Mouse (Mus musculus): ENCODE data around the gene Cntn3. TPM values are rescaled to one million over a fixed set of nuclear protein-coding genes. Genes with fewer than 3 reads are reported as not detected.

Cntn3 gene
- total RNA-seq, 2 experiments from 2014 or later = 22.5 to 29.3 TPM

DNA sequence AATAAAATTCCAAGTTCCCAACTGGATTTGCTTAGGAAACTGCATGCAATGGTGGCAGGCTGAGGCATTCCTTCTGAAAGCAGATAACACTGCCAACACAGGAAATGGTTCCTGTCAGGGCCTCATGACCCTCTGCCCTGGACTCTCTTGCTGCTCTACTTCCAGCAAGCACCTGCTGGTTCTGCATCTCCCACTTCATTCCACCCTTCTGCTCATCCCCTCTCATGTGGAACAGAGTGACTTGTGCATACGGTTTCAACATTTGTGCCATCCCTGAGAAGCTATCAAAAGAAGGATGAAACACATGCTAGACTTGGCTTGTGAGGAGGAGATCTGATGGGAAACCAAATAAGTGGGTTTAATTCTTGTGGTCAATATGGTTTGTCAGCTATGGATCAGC lies 145.4 kb downstream of the Cntn3 start:
- DNase-seq (ENCODE audit: extremely low spot score in 1 of 2, low spot score in 2 of 2) = no peak
- H3K27ac ChIP-seq = peak overlapping the region; percentile 48
- TF ChIP-seq CTCF (IDR thresholded peaks at IDR 0.05) = no peak
- no peak overlapping the region for H3K4me3 ChIP-seq
- intact Hi-C loops (cut with DNase I) = no loop called here

DNA sequence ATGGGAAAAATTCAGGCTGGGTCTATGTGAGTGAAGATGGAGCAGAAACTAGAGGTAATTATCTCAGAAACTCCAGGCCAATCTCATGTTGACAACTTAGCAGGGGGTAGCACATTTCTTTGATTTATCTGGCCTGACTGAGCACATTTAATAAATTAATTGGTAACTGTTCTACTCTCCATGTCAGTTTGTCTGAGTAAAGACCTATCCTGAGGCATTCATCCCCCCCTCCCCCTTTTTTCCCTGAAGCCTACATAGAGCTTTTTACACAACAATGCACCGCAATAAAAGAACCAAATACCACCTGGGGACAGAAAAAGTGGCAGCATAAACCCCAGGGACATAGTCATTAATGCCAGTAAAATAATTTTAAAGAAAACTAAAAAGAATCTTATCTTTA lies 151.1 kb downstream of the Cntn3 start:
- TF ChIP-seq CTCF (IDR thresholded peaks at IDR 0.05) = no peak
- no peak overlapping the region for H3K27ac ChIP-seq
- intact Hi-C loops (cut with DNase I) = no loop called here
- H3K4me3 ChIP-seq = no peak overlapping the region
- no peak for DNase-seq (ENCODE audit: extremely low spot score in 1 of 2, low spot score in 2 of 2)

DNA sequence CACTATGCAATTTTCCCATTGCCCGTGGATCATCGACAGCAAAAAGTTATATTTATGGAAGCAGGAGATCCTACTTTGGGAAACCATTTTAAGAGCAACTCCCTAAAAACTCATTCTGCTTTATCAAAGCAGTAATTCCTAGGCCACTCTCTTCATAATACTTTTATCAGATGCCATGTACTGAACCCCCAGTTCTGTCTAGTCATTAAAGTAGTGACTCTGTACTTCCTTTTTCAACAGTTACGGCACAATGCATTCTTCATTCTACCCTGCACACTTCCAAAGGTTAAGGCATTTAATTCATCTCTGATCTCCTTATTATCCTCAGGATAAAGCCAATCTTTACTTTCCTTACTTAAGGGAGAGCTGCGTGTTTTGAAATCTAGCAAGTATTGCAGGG lies 184.3 kb downstream of the Cntn3 start:
- intact Hi-C loops (cut with DNase I) = no loop called here
- H3K4me3 ChIP-seq = no peak overlapping the region
- DNase-seq (ENCODE audit: extremely low spot score in 1 of 2, low spot score in 2 of 2) = no peak
- no peak overlapping the region for H3K27ac ChIP-seq
- no peak for TF ChIP-seq CTCF (IDR thresholded peaks at IDR 0.05)

DNA sequence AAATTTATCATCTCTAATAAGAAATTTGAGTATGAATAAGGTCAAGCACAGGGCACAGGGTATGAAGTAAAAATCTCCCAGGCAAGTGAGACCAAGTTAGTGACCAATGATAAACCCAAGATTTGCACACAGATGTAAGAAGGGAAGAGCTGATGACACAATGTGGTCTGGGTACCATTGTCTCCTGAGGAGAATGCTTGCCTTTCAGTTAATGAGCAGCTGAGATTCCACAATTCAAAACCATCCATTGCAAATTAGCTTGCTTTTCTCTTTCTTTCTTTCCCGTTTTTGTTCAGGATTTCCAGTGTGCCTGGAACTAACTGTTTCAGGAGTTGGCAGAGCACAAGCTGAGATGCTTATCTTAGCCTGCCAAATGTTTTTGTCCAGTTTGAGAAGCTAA lies 200.8 kb downstream of the Cntn3 start:
- Histone ChIP-seq H3K4me3 (no peak overlapping the region), H3K27ac (no peak overlapping the region)
- intact Hi-C loops (cut with DNase I) = loop anchor here (5.0 kb wide), 1 partner anchor 190 kb away; no protein-coding TSS in a partner anchor
- no peak for TF ChIP-seq CTCF (IDR thresholded peaks at IDR 0.05)
- no peak for DNase-seq (ENCODE audit: extremely low spot score in 1 of 2, low spot score in 2 of 2)

DNA sequence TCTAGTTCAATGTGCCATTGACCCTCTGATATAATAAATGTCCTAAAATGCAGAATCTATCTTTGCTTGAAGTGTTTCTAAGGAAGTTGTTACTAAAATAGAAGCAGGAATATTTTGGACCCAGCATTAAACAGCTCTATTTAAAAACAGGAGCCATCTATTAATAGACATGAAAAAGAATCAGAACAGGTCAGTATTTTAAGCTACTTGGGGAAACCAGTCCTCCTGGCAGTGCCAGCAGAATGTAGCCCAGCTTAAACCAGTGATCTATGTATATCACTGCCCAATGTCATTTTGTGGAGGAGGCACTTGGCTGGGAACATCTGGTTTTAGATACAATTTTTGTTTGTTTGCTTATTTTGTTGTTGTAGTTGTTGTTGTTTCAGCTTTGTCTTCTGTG lies 209.0 kb downstream of the Cntn3 start:
- no peak for DNase-seq (ENCODE audit: extremely low spot score in 1 of 2, low spot score in 2 of 2)
- Histone ChIP-seq H3K27ac (no peak overlapping the region), H3K4me3 (no peak overlapping the region)
- no peak for TF ChIP-seq CTCF (IDR thresholded peaks at IDR 0.05)
- intact Hi-C loops (cut with DNase I) = no loop called here

DNA sequence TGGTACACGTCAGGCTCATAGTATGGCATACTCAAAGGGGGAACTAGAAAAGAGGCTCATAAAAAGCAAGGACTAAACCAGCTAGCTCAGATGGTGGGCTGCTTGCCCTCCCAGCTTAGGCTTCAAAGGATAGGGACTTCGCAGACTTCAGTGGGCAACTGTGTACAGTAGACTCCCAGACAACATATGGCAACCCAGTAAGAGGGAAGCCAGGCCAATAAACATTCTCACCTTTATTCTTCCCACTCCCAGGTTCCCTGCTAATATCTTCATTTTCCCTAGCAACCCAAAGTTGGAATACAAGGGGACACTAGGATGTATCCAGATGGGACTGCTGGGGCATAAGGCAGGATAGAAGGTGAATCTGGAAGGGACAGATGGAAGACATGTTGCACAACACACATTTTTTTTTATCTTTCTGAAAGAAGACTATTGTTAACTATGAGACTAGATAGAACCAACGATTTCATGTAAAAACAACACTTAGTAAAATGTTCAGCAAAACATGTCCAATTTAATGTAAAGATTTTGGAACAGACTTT lies 209.5 kb downstream of the Cntn3 start:
- no peak overlapping the region for H3K4me3 ChIP-seq
- intact Hi-C loops (cut with DNase I) = no loop called here
- TF ChIP-seq CTCF (IDR thresholded peaks at IDR 0.05) = no peak
- no peak for DNase-seq (ENCODE audit: extremely low spot score in 1 of 2, low spot score in 2 of 2)
- H3K27ac ChIP-seq = no peak overlapping the region

DNA sequence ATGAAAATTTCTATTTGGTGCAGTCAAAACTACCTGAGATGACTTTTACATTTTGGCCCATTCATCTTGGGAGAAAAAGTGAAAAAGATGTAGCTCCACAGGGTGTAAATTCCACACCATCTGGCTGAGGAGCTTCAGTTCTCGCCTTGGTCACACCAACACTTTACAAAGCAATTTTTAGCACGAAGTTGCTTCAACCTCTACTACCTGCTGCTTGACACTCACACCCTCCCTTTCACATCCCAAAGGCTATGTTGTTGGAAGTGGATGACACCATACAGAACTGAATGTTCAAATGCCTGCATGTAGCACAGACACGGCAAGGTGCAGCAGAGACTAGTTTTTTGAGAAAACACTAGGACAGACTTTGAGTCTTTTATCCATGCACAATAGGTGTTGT lies 240.8 kb downstream of the Cntn3 start:
- Histone ChIP-seq H3K4me3 (no peak overlapping the region), H3K27ac (no peak overlapping the region)
- TF ChIP-seq CTCF (IDR thresholded peaks at IDR 0.05) = no peak
- no peak for DNase-seq (ENCODE audit: extremely low spot score in 1 of 2, low spot score in 2 of 2)
- intact Hi-C loops (cut with DNase I) = no loop called here

DNA sequence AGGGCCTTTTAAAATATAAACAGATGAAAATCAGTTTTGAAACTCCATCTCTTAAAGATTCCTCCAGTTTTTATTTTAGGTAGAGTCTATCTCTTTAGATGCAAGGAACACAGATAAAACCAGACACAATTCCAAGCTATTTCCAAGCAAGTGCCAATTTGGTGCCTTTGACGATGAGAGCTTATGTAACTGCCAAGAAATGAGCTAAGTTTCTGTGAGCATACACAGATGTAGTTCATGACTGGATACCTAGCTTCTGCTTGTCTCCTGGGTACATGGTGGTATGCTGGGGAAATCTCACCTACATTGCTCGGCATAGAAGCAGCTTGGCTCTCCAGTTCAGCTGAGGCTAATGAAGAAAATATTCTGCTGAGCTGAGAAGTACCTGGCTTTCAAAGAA lies 246.2 kb downstream of the Cntn3 start:
- TF ChIP-seq CTCF (IDR thresholded peaks at IDR 0.05) = no peak
- no peak overlapping the region for H3K4me3 ChIP-seq
- peak overlapping the region; percentile 65 for H3K27ac ChIP-seq
- DNase-seq (ENCODE audit: extremely low spot score in 1 of 2, low spot score in 2 of 2) = no peak
- intact Hi-C loops (cut with DNase I) = no loop called here

DNA sequence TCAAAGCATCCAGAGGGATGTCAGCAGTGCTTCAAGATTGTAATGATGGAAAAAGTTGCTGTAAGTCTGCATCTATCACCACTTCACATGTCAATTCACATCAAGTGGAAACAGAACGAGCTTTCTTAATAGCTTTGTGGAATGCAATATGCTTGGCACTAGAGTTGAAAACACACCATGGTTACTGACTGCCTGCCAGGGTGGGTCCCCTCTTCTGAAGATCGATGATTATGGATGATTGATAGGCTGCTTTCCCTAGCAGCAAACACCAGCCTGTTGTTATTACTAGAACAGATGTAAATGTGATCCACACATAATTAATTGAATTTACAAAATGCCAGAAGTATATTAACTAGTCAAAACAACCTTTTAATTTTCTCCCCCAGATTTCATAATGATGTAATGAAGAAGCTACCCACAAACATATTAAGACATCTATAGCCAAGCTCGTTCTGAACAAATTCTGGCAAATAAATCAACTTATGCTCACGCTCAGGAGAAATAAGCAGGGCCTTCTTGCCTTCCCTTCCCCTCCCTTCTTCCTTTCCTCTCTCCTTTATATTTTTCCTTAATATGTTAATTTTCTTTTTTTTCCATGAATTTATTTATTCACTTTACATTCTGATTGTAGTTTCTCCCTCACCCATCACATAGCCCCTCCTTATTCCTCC lies 250.2 kb downstream of the Cntn3 start:
- H3K4me3 ChIP-seq = no peak overlapping the region
- DNase-seq (ENCODE audit: extremely low spot score in 1 of 2, low spot score in 2 of 2) = no peak
- TF ChIP-seq CTCF (IDR thresholded peaks at IDR 0.05) = no peak
- intact Hi-C loops (cut with DNase I) = no loop called here
- H3K27ac ChIP-seq = no peak overlapping the region

DNA sequence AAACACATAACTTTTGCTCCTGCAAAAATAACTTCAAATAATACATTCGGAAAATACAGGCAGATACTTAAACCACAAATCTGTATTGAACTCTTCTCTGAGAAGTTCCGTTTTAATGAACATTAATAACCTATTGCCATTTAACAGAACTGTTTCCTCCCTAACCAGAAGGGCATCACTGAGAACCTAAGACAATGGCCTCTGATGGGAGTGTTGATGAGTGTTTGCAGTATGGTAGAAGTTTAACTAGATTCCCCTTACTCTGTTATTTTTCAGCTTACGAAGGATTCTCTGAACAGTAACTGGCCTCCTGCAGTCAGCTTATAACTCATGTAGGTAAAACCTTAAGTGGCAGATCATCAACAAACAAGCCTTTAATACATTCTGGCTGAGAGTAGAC lies 253.1 kb downstream of the Cntn3 start:
- no peak overlapping the region for H3K4me3 ChIP-seq
- no peak overlapping the region for H3K27ac ChIP-seq
- TF ChIP-seq CTCF (IDR thresholded peaks at IDR 0.05) = no peak
- no peak for DNase-seq (ENCODE audit: extremely low spot score in 1 of 2, low spot score in 2 of 2)
- intact Hi-C loops (cut with DNase I) = no loop called here

DNA sequence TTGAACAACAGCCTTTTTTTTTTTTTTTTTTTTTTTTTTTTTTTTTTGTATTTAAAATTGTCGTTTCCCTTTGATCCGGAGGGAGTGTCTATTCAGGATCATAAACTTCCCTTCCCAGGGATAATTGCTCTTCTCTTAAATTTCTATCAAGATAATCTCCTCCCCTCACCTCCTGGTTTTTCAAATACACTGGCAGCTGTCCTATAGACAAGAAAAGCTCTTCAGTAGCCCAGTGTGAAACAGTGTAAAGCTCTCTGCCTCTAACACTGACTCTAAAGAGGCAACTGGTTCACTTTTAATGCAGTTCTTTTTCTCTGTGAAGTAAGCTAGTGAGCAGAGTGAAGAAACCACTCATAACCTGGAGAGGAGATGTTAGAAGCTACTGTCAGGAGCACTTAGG lies 290.0 kb downstream of the Cntn3 start:
- no peak for TF ChIP-seq CTCF (IDR thresholded peaks at IDR 0.05)
- Histone ChIP-seq H3K4me3 (no peak overlapping the region), H3K27ac (no peak overlapping the region)
- no peak for DNase-seq (ENCODE audit: extremely low spot score in 1 of 2, low spot score in 2 of 2)
- intact Hi-C loops (cut with DNase I) = no loop called here

DNA sequence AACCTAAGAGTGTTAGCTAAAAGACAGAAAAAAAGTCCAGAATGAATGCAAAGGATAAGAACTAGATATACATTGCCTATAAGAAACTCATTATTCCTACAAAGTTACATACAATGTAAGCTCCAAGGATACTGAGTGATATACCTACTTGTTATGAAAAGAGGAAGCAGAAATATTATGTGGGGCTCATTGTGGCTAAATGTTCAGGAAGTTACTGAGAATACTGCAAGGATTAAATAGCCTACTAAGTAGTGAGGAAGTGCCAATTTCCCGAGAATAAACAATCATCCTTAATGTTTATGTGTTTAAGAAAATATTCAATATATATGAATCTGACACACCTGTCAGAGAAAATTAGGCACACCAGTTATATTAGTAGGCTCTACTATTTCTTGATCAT lies 341.9 kb downstream of the Cntn3 start:
- Histone ChIP-seq H3K4me3 (no peak overlapping the region), H3K27ac (no peak overlapping the region)
- TF ChIP-seq CTCF (IDR thresholded peaks at IDR 0.05) = no peak
- no peak for DNase-seq (ENCODE audit: extremely low spot score in 1 of 2, low spot score in 2 of 2)
- intact Hi-C loops (cut with DNase I) = no loop called here

DNA sequence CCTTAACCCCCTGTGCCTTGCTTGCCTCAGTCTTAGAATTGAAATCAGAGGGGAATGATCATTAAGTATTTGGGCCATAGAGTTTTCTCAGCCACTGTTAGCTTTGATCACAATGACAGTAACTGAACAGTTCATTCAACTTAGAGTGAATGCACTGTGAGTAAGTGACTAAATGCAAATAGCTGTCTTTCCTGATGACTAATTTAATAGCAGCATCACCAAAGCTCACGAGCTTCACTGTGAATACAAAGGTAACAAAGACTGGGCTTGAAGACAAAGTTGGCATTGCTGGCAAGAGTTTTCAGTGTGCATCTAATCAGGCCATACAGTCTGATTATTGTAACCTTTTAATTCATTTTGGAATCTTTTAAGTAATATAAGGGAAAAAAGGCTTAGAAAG lies 386.6 kb downstream of the Cntn3 start:
- no peak for TF ChIP-seq CTCF (IDR thresholded peaks at IDR 0.05)
- intact Hi-C loops (cut with DNase I) = no loop called here
- H3K27ac ChIP-seq = no peak overlapping the region
- no peak overlapping the region for H3K4me3 ChIP-seq
- DNase-seq (ENCODE audit: extremely low spot score in 1 of 2, low spot score in 2 of 2) = no peak

All from left cerebral cortex, adult 2 months (tissue).